Mouse (Mus musculus) lung, postnatal 36 days (tissue): Measurements from ENCODE around the gene Clstn3.
"Not testable (repeated sequence)": the region's sequence is repeated elsewhere in the genome, so short reads cannot be mapped to it uniquely, and the experiment has no call there.

Experiments
- DNase-seq: peaks from one replicate; pipeline ENCODE4 v3.0.0; 2022; ENCODE audit warnings: mixed read lengths

Clstn3 gene

DNA sequence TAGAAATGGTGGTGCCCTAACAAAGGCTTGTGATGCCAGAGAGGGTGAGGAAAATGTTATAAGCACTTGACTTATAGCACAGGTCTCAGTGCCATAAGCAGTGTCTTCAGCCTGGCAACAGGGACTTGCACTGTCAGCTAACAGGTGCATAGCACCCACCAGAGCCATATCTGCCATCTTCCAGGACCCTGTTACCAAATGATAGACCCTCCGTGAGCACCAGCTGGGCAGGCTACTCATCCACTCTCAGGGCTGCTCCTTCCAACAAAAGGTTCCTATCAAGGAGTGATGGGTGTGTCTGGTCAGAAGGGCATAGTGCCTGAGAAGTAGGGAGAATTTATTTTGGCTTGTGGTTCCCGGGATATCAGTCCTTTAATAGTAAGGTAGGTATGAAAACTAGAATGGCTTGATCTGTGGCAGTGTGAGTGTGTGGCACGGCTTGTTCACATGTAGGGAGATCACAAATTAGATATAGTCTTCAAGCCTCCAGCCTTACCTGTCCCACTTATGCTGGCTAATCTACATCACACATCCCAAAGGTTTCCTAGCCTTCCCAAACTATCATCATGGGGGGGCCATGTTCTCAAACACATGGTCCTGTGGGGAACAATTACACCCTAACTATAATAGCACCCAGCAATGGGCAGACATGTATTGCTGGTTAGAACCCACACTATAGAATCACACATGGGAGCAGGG, 14.4 kb upstream of the Clstn3 start:
- no peak for DNase-seq

DNA sequence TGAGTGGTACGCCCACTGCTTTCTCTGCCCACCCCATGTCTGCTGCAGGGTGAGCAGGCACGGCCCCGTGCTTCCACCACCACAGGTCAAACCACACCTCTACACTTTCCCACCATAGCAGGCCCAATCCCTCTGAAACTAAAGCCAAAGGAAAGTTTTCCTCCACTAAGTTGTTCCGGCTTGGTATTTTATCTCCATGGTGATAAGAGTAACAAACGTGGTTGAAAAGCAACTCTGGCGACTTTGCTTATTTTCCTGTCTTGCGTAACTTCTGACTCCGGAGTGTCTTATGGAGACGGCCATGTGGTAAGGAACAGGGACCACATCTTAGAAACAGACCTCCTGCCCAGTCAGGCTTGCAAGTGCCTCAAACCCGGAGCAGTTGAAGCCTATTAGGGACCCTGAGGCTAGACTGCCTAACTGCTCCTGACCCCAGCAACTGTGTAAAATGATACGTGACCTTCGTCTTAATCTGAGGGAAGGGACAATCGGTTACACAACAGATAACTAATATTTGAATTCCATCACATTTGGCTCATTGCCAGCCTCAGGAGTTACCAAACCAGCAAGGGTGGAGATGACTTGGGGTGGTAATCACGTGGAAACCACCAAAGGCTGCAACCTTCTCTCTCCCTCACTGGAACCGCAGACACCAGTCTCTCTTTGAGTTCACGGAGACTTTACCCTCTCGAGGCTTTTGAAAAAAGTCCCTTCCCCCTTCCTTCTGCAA, 13.5 kb upstream of the Clstn3 start:
- DNase-seq = peak; percentile 81

DNA sequence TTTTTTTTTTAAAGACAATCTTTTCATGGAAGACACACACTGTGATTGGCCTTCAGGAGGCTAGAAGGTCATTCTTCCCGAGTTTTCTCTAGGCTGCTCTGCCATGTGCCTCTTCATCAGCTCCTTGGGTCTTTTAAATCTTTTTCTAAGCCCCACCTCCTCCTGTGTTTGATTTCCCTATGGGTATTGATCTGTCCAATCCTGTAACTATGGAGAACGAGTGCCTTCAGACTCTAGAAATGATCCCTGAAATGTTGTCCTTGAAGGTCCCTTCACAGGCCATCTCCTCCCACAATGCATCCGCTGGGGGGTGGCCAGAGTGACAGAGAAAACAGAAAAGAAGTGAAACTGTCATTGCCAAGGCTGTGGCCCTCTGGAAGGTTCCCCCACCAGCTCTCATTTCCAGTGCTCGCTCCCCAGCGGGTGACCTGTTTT, 12.6 kb upstream of the Clstn3 start:
- no peak for DNase-seq

DNA sequence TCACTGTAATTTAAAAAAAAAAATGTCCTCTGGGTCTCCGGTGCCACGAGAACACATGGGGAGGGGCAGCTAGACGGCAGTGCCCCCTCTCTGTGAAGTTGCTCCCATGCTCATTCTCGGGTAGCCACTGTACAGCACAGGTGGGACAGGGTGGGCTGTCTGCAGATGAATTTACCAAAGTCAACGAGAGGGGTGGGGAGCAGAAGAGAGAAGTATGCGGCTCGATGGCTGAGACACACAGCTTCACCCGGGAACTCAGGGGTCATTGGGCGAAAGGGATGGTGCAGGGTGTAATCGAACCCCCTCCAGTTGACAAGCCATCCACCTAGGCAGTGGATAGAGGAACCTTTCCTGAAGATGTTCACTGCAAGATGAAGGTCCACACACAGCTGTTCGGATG, 12.2 kb upstream of the Clstn3 start:
- DNase-seq = no peak

DNA sequence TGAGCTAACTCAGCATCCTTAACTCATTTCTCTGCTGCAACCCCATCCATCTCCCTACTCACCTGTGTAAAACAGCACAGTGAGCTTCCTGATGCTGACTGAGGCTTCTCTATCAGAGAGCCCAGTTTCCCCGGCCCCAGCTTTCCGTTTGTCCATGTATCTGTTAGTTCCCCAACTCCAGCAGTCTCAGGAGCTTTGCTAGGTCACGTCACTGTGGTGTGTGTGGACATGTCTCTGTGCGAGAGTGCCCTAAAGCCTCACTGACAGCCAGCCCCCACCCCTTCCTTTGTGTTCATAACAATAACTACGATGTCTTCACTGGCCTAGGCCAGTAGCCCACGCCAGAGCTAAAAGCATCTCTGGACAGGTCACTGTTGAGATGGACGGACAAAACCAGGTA, 11.6 kb upstream of the Clstn3 start:
- DNase-seq = no peak

DNA sequence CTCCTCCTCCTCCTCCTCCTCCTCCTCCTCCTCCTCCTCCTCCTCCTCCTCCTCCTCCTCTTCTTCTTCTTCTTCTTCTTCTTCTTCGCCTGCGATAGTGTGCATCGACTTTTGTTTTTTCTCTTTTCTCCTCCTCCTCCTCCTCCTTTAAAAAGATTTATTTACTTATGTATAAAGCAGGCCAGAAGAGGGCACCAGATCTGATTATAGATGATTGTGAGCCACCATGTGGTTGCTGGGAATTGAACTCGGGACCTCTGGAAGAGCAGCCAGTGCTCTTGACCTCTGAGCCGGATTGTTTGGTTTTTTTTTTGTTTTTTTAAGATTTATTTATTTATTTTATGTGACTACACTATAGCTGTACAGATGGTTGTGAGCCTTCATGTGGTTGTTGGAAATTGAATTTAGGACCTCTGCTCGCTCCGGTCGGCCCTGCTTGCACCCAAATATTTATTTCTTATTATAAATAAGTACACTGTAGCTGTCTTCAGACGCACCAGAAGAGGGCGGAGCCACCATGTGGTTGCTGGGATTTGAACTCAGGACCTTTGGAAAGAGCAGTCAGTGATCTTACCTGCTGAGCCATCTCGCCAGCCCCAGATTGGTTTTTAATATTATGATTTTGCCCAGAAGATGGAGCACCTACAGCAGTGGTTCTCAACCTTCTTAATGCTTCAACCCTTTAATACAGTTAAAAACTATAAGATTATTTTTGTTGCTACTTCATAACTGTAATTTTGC, 10.9 kb upstream of the Clstn3 start:
- DNase-seq = not testable (repeated sequence)

DNA sequence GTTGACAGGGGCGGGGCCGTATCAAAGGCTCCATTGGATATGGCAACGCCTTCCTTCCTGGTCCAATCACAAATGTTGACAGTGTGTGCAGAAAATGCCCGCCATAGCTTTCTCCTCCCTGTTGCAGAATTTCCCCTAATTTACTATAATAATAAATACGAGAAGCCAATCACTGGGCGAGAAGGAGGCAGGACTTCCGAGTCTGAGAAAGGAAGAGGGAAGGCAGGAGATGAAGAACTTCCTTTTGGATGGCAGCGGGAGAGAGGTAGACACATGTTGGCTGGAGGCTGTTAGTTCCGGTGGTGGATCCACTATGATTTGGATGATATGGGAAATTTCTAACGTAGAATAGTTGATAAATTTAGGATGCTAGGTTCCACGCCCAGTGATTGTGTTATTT, 10.0 kb upstream of the Clstn3 start:
- DNase-seq = no peak

DNA sequence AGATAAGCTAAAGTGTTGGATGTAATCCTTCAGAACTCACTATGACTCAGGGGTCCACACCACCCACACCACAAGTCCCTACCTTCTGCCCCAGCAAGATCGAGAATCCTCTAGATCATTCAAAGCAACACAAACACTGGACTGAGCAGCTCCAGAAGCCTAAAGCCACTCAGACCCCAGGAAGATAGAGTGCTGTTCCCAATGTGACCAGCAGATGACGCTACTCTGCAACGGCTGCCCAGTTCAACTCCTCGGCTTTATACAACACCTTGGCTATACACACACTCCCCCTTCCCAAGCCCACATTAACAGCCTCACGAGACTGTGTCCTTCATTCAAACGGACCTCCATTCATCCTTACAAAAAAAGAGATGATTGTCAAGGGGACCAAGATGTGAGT, 8.2 kb upstream of the Clstn3 start:
- DNase-seq = peak; percentile 76

DNA sequence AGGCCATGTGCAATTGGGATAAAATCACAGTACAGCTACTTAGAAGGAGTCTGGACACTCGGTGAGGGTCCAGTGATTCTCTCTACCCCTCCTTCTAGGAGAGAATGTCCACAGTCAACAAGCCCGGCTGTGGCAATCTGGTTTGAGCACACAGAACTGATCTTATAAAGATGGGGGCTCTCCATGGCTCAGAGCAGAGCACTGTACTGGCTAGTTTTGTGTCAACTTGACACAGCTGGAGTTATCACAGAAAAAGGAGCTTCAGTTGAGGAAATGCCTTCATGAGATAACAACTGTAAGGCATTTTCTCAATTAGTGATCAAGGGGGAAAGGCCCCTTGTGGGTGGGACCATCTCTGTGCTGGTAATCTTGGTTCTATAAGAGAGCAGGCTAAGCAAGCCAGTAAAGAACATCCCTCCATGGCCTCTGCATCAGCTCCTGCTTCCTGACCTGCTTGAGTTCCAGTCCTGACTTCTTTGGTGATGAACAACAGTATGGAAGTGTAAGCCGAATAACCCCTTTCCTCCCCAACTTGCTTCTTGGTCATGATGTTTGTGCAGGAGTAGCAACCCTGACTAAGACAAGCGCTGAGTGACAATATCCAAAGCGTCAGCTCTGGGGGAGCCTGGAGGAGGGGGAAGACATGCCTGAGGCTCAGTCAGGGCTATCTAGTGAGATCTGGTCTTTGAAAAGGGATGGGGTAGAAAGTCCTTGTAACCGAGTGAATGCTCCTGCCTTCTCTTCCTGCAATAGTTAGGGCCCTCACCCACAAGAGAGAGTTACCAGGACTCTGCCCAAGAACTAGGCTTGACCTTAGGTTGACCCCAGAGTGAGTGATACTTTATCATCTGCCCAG, 7.4 kb upstream of the Clstn3 start:
- not testable (repeated sequence) for DNase-seq

DNA sequence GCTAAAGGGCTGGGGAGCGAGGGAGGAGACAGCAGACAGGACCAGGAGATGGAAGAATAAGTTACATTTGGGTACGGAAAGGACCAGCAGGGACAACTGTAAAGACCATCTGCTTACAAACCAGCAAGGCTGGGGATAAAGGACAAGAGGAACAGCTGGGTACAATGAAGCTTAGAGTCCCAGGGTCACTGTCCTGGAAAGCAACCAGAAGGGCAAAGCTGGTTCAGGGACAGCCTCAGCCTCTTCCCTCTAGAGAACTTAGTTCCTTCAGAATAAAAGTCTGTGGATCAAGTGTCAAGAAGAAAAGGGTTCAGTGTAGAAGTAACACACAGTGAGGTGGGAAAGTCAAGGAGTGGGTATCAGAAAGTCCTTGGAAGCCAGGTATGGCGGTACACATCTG, 6.5 kb upstream of the Clstn3 start:
- DNase-seq = no peak

DNA sequence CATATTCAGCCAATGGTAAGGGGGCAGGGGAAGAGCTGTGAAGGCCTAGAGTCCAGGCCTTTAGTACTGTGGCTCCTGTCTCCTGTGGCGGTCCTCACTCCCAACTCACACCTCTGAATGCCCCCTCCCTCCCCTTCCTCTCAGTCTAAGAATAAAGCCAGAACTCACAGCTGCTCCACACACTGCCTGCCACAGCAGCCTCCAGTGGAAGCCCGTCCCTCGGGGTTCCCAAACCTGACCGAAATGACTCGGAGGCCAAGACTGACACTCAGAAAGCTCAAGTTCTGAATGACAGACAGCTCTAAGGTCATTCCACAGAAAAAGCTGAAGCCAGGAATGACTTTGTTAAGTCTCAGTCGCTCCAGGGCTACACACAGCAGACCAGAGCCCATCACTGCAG, 1.1 kb upstream of the Clstn3 start:
- DNase-seq = no peak

DNA sequence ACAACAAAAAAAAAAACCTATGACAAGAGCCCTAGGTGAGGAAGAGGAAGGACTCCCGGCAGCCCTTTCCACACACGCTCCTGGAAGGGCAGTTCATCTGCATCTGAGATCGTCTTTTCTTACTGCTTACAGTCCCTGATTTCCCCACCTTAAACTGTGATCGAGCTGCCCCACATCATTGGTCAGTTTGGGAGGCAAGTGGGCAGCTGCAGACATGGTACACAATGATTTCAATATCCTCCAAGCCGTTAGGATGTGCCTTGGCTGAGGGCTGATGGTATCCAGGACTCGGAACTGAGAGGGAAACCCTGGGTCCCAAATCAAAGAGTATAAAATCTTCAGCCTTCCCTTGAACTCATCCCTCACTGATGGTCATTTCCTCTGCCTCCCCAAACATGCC, 705 bp upstream of the Clstn3 start:
- no peak for DNase-seq

DNA sequence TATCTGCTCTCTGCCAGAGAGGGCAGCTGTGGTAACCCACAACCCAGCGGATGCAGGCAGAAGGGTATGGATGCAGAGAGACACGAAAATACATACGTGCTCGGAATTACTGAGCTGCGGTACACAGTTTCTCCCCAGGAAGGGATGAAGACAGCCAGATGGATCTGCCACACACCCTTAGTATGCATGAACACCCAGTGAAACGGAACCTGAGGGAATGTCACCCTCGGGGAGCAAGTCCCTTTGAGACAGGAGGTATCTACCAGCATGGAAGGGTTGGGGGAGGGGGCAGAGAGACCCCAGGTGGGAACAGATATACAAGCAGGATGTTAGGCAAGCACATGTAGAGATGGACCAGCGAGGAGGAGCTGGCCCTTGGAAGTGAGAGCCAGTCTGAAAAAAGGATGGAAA, 708 bp downstream of the Clstn3 start:
- no peak for DNase-seq

DNA sequence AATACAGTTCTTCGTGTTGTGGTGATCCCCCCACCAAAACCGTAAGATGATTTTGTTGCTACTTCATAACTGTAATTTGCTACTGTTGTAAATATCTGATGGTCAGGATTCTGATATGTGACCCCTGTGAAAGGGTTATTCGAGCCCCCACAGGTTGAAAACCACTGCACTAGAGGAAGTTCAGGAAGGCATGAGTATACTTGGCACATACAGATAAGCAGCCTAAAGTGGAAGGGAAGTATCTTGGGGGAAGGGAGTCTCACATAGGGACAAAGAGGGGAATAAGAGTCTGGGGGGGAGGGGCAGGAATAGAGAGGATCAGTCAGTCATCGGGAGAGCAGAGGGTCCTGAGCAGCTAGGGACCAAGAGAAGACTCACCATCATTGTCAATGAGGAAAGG, 5.2 kb downstream of the Clstn3 start:
- DNase-seq = no peak

DNA sequence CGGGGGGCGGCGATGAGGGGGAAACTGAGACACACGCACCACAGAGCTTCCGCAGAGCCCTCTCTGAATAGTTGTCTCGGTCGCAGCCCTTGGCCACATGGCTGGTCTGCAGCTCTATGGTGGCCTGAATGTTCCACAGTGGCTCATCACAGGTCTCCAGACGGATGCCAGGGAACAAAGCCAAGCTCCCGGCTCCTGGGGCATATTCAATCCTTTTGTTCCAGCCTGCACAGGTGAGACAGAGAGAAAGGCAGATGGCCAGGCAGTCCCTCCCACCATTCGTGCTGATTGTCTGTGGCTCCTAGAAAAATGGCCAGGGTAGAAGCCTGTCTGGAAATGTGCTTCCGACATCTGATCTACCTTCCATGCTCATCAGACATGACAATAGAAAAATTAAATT, 6.1 kb downstream of the Clstn3 start:
- DNase-seq = no peak

DNA sequence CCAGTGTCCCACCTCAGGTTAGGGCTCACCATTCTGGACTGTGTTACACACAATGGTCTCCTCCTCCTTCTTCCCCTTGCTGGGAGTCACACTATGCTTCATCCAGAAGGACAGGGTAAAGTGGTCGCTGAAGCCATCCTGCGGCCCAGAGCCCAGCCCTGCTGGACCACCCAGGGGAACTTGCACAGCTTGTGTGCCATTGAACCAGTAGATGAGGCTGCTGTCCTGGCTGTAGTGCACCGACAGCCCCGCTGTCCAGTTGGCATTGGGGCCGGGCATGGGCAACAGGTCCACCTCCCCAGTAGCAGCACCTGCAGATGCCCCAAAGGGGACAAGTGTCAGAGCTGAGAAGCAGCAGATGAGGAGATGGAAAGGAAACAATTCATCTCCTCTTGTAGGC, 6.8 kb downstream of the Clstn3 start:
- no peak for DNase-seq

DNA sequence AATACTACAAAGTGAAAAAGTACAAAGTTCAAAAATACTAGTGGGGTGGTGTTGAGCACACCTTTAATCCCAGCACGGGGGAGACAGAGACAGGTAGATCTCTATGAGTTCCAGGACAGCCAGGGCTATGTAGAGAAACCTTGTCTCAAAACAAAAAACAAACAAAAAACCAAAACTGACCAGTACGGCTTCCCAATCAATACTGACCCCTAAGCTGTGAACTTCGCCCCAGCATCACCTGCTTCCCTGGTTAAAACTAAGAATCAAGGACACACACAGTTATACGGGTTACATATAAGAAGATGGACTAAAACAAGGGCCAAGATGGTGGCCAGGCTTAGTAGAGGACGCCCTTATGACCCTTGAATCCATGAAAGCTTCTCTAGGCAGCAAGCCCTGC, 8.4 kb downstream of the Clstn3 start:
- no peak for DNase-seq

DNA sequence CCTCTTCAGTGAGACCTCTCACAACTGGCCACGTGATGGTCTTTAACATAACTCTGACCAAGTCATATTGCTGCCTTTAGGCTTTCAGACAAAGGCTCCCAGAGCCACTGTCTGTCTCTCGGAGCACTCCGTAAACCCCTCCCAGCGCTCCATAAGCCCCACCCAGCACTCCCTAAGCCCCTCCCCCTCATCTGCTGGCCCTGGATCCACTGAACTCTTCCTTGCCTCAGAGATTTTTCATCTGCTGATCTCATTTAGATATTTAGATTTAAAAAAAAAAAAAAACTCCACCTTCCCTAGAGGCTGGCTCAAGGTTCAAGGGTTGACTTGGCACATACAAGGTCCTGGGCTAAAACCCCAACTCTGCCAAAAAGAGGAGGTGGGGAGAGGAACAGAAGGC, 10.8 kb downstream of the Clstn3 start:
- no peak for DNase-seq

DNA sequence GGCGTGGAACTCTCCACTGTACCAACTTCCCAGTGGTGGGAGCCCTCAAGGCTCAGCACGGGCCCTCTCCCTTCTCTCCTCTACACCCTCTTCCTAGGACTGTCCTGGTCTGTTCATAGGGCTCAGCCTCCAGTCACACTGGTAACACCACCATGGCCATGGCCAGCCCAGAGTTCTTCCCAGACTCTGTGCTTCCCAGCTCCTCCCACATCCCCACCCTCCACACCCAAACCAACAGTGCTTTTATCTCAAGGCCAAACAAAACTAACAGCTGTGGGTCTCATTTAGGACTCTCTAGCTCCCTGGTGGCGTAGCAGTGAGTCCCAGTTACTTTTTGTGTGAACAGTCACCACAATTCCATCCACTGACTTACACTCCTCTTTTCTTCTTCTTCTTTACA, 12.6 kb downstream of the Clstn3 start:
- DNase-seq = no peak

DNA sequence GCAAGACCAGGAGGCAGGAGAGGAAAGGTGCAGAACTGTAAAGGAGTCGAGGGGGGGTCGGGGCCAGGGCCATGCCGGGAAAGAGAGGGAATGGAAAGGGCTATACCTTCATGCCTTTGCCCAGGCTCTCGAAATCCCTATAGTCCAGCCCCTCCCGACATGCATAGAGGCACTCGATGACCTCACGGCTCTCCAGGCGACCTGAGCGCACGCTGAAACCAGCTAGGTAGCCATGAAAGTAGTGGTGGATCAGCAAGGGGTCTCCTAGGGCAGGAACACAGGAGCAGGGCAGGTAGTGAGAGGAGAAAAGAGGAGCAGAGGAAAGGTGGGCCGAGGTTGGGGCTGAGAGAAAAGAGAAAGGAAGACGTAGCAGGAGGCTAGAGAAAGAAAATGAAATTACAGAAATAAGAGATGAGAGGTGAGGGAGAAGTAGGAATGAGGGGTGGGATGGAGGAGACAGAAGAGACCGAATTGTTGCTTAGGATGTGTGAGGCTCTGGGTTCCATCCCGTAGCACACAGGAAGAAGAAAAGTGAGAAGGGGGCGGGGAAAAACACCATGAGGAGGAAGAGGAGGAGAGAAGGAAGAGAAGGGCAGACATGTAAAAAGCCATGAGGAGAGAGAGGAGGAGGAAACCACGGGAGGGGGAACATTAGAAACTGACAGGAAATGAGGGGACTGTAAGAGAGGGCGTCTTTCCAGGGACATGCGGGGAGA, 14.8 kb downstream of the Clstn3 start:
- no peak for DNase-seq

DNA sequence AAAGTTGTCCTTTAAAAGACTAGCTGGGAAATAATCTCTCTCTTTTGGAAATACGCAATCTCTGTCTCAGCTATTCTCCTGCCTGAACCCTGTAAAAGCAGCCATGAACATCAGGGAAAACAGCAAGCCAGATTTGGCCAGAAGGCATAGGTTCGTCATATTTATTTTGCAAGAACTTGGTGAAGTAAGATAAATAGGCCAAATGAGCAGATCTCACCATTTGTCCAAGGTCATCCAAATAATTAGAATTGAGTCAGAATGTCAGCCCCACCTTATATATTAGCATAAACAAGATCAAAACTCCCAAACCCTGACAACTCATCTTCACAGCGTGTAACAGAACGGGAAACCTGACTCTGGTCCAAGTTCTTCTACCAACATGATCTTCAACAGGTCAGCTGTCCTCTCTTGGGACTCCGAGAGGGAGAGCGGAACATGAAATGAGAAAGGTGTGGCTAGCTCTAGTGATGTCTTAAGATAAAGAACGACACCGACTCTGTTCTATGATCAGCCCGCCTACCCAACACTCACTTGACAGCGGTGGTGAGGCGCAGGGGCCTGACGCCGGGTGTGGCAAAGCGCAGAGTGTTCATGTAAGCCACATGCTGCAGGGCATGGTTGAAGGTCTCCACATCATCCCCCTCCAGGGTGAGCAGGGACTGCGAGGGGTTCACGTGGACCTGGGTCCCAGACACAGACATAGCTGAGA, 15.5 kb downstream of the Clstn3 start:
- DNase-seq = no peak
